8 mouse cellular contexts compared by ENCODE assay signal in the genomic region with DNA sequence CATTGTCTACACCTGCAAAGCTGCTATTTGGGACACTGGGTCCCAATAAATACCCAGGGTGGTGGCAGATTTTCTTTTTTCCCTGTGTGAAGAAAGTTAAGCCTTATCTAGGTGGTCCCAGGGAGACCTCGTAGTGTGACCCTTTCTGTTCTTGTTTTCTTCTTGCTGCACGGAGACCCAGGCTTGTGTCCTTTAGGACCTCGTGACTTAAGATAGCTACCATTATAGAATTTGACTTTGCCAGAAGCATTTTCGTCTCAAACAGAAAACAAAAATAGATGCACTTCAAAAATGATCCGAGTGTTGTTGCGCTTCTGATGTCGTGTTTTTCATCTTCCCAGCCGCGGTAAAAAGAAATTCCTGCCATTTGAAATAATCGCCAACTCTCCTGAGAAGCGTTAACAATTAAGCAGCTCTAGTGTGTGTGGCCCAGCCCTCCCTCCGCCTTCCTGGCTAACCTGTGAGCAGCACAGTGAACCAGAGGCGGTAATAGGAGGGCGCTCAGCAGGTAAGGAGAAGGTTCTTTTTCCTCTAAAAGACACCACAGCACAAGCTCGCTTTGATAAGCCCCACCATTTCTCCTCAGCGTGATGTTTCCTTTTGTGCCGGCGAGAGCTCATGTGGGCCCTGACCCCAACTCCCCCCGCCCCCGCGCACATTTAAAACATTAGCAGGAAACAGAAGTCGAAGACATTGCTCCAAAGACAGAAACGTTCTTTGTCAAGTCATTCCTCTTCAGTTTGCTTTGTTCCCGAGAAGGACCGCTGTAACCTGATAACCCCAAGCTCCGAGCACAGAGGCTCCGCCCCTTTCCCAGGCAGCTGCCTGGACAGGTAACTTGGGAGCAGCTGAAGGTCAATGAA.
DNase-seq lines count a peak whose midpoint lies in the region; ATAC-seq lines count a peak whose summit lies in the region.

No protein-coding gene starts in this region.

- 3% methylated on average over 27 of the region's 27 CpGs for WGBS in heart, embryonic 14.5 days
- 2% methylated on average over 27 of the region's 27 CpGs for WGBS in forebrain, embryonic 13.5 days
- WGBS in kidney, embryonic 15.5 days: 4% methylated on average over 27 of the region's 27 CpGs

- no peak for DNase-seq in heart, adult 18-20 months
- DNase-seq in lung, postnatal 10 days: peak; percentile 51
- DNase-seq in splenic B cell, adult 2 months (ENCODE audit: low read depth, low spot score): peak; percentile 5
- DNase-seq in layer of hippocampus, adult 9-10 months (ENCODE audit: low spot score): no peak
- no peak for DNase-seq in right cerebral cortex, adult 18-20 months

- H3K36me3 ChIP-seq in heart, embryonic 14.5 days (ENCODE audit: control insufficient read depth, insufficient read depth, low read length): no peaks in the 10 kb centered on the region
- no peaks in the 10 kb centered on the region for H3K36me3 ChIP-seq in forebrain, embryonic 13.5 days (ENCODE audit: poor library complexity, severe bottlenecking)
- no peaks in the 10 kb centered on the region for H3K36me3 ChIP-seq in kidney, embryonic 15.5 days
- H3K36me3 ChIP-seq in splenic B cell, adult 2 months (ENCODE audit: control insufficient read depth, insufficient read depth, low read length, poor library complexity, severe bottlenecking): no peaks in the 10 kb centered on the region

- H3K4me1 ChIP-seq in heart, embryonic 14.5 days (ENCODE audit: control insufficient read depth in 2 of 2, insufficient read depth in 2 of 2, low read length in 2 of 2): peaks cover 14 to 17% of the 10 kb centered on the region in 2 experiments
- peaks cover 14% of the 10 kb centered on the region for H3K4me1 ChIP-seq in forebrain, embryonic 13.5 days
- peaks cover 14% of the 10 kb centered on the region for H3K4me1 ChIP-seq in kidney, embryonic 15.5 days

- peak overlapping the region; percentile 51 to 70 for H3K27ac ChIP-seq in heart, embryonic 14.5 days (replicated peaks in 1 of 2; ENCODE audit: control insufficient read depth in 1 of 2, insufficient read depth in 1 of 2, low read depth in 2 of 2, low read length in 2 of 2)
- H3K27ac ChIP-seq in forebrain, embryonic 13.5 days: no peak overlapping the region
- H3K27ac ChIP-seq in kidney, embryonic 15.5 days: peak overlapping the region; percentile 80

- H3K9ac ChIP-seq in heart, embryonic 14.5 days (ENCODE audit: low read length): peak overlapping the region; percentile 74
- peak overlapping the region; percentile 53 for H3K9ac ChIP-seq in forebrain, embryonic 13.5 days
- peak overlapping the region; percentile 27 for H3K9ac ChIP-seq in kidney, embryonic 15.5 days

- H3K4me2 ChIP-seq in heart, embryonic 14.5 days (ENCODE audit: low read length): peak overlapping the region; percentile 84
- peak overlapping the region; percentile 68 for H3K4me2 ChIP-seq in forebrain, embryonic 13.5 days
- H3K4me2 ChIP-seq in kidney, embryonic 15.5 days: peak overlapping the region; percentile 71

- peak overlapping the region; percentile 38 to 45 for H3K4me3 ChIP-seq in heart, embryonic 14.5 days (ENCODE audit: control insufficient read depth in 1 of 2, insufficient read depth in 1 of 2, low read depth in 1 of 2, low read length in 2 of 2)
- peak overlapping the region; percentile 32 for H3K4me3 ChIP-seq in forebrain, embryonic 13.5 days
- H3K4me3 ChIP-seq in kidney, embryonic 15.5 days (replicated peaks): peak overlapping the region; percentile 44

- no peaks in the 10 kb centered on the region for H3K27me3 ChIP-seq in heart, embryonic 14.5 days (ENCODE audit: control insufficient read depth, insufficient read depth, low read length)
- no peaks in the 10 kb centered on the region for H3K27me3 ChIP-seq in forebrain, embryonic 13.5 days
- H3K27me3 ChIP-seq in kidney, embryonic 15.5 days: no peaks in the 10 kb centered on the region
- no peaks in the 10 kb centered on the region; the same call in 1 of the 2 replicates for H3K27me3 ChIP-seq in splenic B cell, adult 2 months (ENCODE audit: control insufficient read depth, insufficient read depth, low read length, poor library complexity, severe bottlenecking)

- H3K9me3 ChIP-seq in heart, embryonic 14.5 days (ENCODE audit: control insufficient read depth, low read length): 0 out of 2 replicates have a peak, but pooled peaks cover 6% of the 10 kb centered on the region
- 0 out of 2 replicates have a peak, but pooled peaks cover 8% of the 10 kb centered on the region for H3K9me3 ChIP-seq in forebrain, embryonic 13.5 days (replicated peaks)
- H3K9me3 ChIP-seq in kidney, embryonic 15.5 days (replicated peaks): no peaks in the 10 kb centered on the region

- ATAC-seq in heart, embryonic 14.5 days (ENCODE audit: insufficient number of reproducible peaks, insufficient read depth, low FRiP score, low read depth): no peak
- ATAC-seq in forebrain, embryonic 13.5 days: peak; percentile 81
- peak; percentile 92 for ATAC-seq in kidney, embryonic 15.5 days (replicated peaks; ENCODE audit: low FRiP score)

Comparison
In these comparisons a context has a peak if more than half of its experiments do, and no peak if none do; other contexts are left out.
1. DNase-seq: peak in lung, postnatal 10 days (single experiment) and splenic B cell, adult 2 months (single experiment); none in heart, adult 18-20 months (0 of 2), layer of hippocampus, adult 9-10 months (single experiment) and right cerebral cortex, adult 18-20 months (single experiment).
2. Peak in every context shown above with its lines, with median percentiles within 50 percentile points of each other: H3K4me2 ChIP-seq, H3K4me3 ChIP-seq and H3K9ac ChIP-seq.